Mouse (Mus musculus) urinary bladder, postnatal 25 days (tissue): Measurements from ENCODE around the gene Clec2d.

ENCODE experiments used
- DNase-seq: peaks from one replicate; pipeline ENCODE4 v3.0.0; 2022; ENCODE audit warnings: low spot score

Gene Clec2d

DNA sequence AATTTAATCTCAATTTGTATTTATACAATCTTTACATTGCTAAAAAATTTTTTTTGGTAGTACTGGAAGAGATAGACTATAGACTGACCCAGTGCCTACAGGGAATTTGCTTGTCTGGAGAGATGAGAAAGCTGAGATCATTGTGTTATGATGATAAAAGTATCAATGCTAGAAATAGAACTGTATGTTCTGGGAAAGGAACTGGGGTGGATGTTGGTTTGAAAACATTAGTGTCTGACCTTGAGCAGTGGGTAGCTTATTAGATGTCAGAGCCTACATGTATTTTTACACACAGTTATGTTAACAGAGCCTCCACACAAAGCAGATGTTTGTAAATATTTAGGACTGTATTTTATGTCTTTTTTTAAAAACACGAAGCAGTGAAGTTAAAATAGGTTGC lies 43.7 kb downstream of the Clec2d start:
- DNase-seq, result no peak

DNA sequence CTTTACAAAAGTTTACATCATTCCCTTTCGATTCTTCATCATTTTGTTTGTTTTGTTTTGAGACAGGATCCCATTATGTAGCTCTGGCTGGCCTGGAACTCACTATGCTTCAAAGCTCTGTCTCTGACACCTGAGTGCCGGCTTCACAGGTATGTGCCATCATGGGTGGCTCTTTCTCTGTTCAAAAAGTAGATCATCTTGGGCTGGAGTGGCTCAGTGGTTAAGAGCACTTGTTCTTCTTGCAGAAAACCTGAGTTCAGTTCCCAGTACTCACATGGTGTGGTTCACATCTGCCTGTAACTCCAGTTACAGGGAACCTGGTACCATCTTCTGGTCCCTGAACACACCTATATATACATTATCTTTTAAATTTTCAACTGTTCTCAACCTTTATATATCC lies 44.7 kb downstream of the Clec2d start:
- no peak for DNase-seq

DNA sequence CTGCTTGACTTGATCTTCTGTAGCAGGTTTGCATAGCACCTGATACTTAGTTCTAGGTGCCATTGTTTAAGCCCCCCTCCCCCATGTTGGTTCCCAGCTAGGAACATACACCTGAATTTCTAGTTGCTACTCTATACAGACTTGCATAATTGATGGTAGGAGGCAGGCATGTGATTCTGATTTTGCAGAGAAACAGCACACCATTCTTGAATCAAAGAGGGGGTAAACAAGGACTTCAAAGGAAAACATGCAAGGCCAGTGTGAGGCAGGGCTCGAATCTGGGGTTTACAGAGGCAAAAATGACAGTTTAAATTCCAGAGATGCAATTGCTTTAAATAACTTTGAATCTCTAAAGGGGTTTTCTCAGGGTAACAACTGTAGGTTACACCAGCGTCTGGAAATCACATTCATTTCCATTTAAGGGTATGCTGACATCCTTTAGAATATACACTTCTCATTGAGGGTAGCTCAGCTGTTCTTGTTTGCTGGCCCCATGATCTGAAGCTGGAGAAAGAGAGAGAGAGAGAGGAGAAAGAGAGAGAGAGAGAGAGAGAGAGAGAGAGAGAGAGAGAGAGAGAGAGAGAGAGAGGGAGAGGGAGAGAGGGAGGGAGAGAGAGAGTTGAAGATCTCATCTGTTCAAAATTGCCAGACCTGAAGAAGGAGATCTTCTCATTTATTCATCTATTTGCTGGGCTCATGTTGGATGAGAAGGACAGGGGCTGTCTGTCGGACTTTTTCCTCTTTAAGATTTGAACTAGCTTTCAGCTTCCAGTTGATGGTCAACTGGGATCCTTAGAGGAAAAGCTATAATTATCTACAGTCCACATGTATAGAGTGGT lies 48.7 kb downstream of the Clec2d start:
- DNase-seq, result no peak

DNA sequence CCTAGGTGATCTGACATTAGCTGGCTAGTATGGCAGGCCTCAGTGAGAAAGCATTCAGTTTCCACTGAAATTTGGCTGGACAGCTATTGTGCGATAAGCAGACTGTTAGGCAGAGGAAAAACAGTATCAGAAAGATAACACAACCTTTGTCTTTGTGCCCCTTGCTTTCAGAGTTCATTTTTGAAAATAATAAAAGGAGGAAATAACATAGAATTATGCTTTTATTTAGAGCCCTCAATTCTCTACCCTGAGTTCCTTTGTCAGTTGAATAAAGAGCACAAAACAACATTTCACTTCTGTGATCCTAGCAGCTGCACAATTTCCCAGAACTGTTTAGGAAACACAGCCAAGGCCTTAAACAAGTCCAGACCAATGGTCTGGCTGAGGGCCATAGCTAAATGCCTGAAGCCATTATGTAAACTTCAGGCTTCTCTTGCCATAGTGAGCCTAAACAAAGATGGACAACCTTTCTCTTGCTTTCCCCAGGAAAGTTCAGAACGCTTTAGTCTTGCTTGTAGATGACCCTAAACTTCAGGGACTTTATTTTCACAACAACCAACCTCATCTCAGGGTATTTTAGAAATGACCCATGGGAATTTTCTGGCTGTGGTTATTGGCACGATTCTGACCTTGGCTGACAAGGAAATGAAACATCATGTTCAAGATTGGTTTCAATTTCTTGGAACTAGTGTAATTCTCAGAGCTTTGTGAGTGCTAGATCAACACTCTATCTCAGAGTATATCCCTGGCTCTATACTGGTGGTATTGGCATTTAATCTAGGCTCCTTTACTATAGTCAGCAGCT lies 49.6 kb downstream of the Clec2d start:
- peak; percentile 54 for DNase-seq

DNA sequence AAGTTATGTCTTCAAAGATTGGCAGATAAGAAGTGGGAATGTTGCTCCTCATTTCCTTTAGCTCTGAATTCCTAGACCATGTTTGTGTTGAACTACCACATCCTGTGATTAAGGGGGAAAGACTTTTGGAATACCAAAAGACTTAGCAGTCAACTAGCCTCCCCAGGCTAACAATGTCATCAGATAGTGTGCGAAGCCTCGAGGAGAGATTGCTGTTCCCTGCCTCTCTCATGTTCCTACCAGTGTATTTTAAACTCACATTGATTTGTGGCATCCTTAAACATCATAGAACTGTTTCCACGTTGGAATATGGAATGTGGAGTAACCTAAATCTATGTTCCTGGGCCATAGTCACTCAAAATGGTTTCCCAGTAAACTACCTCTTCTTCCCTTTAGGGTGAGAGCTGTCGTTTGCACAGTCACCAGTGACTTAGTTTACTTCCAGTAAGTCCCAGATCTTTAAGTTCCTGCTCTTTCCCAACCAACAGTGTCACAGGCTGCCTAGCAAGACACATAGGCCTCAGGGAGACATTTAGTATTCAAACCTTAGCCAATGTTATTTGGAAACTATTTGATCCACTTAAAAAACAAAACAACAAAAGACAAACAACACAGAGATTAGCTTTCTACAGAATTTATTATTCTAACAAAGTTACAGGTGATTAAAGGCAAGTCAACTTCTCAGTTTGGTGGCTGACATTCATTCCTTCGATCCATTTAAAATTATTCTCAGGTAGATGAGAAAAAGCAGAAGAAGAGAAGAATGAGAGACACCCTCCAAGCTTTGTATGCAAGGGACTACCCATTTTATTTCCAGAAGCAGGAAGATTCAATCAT lies 51.8 kb downstream of the Clec2d start:
- no peak for DNase-seq

DNA sequence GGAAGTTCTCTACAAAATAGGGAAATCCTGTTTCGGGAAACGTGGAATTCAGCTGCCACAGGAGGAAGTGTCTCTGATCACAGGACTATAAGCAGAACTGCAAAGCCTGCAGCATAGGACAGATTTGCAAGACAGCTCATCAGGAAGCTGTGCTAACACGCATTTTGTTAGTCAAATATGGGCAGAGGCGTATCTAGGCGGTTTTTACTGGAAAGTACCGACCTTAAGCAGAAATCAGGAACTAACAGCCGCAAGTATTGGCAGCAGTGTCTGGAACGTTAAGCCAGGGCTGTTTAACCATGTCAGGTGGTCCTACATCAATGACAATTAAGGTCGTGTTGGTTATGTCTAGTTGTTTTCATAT lies 52.4 kb downstream of the Clec2d start:
- no peak for DNase-seq

DNA sequence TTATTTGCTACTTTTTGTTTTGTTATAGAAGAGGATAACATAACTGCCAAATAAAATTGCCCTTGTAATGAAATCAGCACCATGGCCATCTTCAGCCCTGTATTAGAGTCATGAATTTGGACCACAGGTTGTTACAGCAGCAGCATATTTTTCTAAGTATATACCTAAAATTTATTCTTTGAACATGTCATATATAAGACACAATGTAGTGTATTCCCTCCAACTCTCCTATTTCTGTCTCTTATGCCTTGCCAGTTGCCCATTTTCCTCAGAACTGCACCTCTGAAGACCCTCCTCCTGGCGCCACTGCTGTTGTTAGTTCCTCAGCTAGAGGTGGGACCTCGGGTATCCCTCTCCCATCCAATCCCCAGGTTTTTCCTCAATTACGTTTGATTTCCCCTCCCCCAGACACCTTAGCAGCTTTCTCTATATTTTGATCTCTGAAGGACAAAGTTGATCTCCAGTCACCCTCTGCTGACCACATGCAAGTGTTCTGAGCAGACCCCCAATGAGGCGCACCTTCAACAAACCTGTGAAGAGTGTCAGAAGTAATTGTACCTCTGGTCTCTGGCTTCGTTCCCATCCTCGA lies 53.0 kb downstream of the Clec2d start:
- DNase-seq, result no peak

DNA sequence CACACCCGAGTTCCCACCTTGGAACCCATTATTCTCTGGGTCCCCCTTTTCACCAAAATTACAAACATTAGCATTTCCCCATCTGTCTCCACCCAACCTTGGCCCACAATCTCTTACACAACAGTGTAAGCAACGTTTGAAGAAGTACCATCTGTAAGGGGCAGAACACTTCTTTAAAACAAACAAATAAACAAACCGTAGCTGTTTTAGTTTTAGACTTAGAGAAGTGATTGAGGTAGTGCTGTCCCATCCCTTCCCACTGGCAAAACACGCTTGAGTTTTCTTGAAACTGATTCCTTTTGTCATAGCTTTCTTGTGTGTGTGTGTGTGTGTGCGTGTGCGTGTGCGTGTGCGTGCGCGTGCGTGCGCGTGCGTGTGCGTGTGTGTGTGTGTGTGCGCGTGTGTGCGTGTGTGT lies 53.5 kb downstream of the Clec2d start:
- DNase-seq, result no peak

DNA sequence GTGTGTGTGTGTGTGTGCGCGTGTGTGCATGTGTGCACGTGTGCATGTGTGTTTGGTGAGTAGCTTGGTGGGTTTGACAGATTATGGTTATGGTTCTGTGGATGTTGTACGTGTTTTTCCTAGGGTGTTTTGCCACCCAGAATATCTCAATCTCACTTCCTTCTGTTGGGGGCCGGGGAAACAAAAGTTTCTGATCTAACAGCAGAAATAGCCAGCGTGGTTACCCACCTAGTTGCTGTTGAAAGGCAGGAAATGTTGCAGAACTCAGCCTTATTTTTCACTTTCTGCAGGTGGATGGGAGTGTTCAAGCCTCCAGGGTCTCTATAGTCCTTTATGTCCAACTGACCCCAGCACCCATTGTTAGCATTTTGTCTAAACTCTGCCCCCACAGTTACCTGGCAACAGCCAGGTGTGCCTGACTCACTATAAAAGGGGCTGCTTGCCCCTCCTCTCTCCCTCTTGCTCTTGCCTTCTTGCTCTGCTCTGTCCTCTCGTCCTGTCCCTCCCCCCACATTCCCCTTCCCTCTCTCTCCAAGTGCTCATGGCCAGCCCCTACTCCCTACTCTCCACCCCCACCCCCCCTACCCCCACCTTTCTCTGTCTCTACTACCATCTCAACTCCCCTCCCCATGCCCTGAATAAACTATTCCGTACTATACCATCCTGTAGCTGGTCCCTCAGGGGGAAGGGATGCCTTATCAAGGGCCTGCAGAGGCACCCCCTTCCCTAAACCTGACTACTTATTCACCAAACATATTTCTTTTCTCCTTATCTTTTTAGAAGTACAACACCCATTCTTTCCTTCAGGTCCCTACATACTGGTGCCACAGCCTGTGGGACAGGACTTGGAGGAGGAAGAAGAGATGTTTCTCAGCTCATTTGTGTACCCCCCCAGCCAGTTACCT lies 54.3 kb downstream of the Clec2d start:
- no peak for DNase-seq

DNA sequence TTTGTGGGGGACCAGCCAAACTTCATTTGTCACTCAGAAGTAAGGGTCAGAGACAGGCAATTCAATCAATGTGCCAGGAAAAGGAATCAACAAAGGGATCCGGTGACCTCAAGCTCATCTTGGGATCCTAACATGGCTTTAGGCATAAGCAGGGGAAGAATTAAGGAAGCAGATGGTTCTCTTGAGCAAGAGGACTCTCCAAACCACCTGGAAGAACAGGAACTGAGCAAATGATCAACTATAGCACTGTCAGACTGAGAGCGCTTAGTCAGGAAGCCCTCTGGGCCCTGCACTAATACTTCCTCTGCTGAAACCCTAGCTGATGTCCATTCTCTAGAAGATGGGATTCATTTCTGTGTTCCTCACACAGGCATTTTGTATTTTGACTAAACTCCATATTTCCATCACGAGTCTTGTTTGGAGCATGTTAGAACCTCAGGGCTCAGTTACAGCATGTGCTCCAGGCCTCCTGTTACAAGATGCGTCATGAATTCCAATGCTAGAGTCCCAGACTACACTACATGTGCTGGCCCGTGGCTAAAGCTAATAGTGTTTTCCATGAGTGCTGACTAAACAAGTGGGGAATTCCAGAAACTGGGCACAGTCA lies 55.5 kb downstream of the Clec2d start:
- DNase-seq, result no peak
